Mouse (Mus musculus) bone marrow macrophage, adult 2 months (primary cell): ENCODE measurements around the gene Osbpl10.

Experiments
- CTCF ChIP-seq: IDR thresholded peaks from 2 replicates; pipeline ENCODE4 v1.5.1; 2012; ENCODE audit warnings: low read depth, mild to moderate bottlenecking, low read length, moderate library complexity
- POLR2A ChIP-seq: IDR thresholded peaks from 2 replicates; pipeline ENCODE4 v1.6.1; 2012; ENCODE audit warnings: mild to moderate bottlenecking, low read depth, low read length, borderline replicate concordance

DNA sequence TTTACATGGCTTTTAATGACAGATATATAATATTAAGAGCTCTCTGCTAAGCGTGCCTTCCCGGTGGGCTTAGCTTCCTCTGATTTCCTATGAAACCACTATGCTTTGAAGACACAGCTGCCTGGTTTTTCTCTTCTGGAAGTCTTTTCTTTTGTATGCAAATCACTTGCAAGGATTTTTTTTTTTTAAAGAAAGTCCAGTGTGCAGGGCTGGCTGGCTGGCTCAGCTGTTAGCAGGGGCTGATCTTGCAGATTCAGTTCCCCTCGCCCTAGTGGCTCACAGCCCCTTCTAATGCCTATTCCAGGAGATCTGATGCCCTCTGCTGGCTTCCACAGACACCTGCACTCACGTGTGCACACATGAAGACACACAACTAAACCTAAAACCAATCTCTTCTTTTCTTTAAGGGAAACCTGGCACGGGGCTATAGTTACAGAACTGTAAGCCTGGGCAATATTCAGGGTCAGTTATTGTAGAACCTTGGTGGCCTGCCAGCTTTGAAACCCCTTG lies 235.4 kb downstream of the Osbpl10 start:
- no peak for TF ChIP-seq POLR2A
- no peak for TF ChIP-seq CTCF
